Mouse (Mus musculus) thymus, postnatal 10 days (tissue): Measurements from ENCODE around the gene Mapkapk5.

Source experiments
- DNase-seq, 2 experiments: peaks; one replicate each; pipeline ENCODE4 v3.0.0; 2021; ENCODE audit warnings: low spot score in 2 of 2

The Mapkapk5 gene

DNA sequence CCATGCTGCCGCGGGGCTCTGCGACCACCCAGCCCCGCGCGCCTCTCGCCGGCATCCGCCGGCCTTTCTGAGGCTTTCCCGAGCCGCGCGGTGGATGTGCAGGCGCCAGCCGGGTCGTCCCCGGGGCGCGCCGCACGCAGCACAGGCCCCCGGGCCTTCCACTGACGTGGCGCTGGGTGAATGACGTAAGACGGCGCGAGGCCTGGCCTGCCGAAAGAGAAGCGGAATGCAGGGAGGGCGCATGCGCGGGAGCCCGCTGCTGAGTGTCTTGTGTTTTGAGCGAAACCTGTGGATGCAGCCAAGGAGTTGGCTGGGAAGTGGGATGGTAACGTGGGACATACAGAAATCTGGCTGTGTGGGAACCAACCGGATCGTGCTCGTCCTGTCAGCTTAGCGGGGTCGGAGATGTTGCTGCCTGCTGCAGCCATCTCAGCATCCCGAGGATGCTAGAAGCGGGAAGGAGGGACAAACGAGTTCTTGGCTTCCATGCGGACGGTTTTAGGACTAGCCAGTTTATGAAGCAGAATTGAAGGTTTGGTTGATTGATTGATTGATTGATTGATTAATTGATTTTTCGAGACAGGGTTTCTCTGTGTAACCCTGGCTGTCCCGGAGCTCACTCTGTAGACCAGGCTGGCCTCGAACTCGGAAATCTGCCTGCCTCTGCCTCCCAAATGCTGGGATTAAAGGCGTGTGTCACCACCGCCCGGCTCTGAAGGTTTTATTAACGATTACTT lies at the start of gene Mapkapk5:
TSS of gene Mapkapk5 (minus strand) at position 113 of the 737 bp plus-strand sequence.
- DNase-seq = peak; percentile 94 to 97

DNA sequence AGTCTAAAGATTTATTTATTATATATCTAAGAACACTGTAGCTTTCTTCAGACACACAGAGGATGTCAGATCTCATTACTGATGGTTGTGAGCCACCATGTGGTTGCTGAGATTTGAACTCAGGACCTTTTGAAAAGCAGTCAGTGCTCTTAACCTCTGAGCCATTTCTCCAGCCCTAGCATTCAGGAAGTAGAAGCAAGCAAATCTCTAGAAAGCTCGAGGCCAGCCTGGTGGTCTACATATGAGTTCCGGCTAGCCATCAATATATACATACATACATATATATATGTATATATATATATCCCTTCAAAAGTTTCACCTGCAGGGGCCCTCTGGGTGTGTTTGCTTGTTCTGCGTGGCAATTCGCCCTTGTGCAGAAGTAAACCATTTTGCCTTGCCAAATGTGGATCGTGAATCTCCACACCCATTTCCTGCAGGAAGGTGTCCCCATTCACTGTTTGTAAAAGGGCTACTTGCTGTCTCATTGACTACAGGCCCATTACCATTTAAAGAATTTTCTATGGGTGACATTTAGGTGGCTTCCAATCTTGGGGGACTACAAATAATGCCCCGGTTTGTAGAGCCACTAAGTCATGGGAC lies 49.1 kb upstream of the Mapkapk5 start:
- DNase-seq = no peak

DNA sequence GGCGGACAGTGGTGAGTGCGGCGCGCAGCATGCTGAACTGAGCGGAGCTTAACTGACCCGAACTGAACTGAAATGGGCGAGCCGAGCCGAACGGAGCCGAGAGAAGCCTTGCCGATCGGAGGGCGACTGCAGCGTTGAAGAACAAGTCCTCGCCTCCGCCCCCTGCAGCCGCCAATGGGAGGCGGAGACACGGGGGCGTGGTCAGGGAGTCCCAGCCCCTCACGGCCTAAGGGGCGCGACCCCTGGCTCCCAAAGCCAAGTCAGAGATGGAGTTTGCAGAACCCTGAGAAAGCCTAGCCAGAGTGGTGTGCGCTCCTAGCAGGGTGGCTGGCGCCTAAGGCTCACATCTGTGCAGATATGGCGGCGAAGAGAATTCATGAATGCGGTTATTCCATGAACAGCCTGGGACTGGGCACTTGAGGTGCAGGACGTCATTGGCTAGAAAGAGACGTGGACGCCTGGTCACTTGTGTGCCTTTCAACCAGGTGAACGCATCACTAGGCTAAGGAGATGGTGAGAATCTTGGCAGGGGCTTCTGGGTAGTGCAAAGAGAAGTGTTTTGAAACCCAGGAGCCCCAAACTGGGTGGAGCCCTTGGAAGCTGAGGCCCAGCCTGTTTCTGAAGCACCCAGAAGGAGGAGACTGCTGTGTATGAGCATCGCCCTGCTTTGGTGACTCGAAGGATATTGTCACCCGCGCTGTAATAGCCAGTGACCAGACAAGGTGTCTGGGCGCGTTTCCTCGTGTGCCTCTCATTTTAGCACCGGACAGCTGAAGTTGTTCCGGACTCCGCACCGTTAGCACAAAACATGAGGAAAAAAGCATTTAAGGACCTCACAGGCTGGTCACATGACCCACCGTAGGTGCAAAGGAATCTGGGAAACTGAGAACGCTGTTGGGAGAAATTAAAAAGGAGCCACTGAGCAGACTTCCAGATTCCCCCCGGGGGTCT lies 48.0 kb upstream of the Mapkapk5 start, which contains the start of gene Aldh2:
TSS of gene Aldh2 (minus strand) at position 374 of the 951 bp plus-strand sequence.
- peak; percentile 67 to 84 for DNase-seq

DNA sequence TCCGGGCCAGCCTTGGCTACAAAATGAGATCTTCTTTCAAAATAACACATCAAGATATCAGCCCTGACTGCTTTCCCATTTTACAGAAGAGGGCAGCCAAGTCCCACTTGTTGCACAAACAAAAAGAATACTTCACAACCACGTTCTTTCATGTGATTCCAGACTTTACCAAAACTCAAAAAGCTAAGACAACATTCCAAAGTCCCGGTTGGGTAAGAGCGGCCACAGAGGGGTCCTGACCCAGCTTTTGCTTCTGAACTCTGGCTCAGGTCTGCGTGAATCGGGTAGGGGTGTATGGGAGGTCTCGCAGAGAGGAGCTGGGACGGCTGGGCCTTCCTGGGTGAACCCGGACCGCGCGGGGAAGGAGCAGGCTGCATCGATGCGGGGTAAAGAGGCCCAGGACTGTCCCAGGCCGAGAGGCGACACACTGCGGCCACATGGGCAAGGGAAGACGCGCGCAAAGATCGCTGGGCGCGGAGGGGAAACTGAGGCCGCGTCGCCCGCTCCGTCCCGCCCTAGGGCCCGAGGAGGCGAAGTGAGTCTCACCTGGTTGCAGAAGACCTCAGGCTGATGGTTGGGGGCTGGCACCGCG lies 47.2 kb upstream of the Mapkapk5 start:
- DNase-seq = peak; percentile 17 to 23

DNA sequence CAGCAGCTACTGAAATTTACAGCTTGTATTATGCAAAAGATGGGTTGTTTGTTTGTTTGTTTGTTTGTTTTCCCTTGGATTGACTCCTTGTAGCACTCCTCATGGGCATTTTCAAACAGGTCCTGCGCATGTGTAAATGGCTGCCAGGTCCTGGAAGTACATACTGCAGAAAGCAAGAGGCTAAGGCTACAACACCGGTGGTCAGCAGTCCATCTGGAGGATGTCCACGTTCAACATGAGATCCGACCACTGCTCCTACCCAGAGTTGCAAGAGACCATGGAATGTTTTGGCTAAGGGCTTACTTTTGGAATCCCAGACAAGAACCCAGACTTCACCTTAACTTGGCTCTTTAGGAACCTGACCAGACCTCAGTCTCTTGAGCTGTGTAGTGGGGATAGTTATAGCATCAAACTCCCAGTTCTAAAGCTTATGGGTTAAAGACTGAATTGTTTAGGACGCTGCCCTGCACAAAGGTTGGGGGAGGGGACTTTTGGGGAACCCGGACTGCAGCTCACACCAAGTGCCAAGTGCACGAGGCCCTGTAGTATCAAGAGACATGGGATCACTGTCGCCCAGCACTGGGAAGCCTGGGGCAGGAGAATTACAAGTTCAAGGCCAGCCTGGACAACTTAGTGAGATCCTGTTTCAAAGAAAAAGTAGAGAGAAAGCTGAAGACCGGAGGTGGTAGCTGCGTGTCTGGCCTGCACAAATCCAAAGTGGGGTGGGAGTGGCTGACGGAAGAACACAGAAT lies 46.5 kb upstream of the Mapkapk5 start:
- DNase-seq = no peak

DNA sequence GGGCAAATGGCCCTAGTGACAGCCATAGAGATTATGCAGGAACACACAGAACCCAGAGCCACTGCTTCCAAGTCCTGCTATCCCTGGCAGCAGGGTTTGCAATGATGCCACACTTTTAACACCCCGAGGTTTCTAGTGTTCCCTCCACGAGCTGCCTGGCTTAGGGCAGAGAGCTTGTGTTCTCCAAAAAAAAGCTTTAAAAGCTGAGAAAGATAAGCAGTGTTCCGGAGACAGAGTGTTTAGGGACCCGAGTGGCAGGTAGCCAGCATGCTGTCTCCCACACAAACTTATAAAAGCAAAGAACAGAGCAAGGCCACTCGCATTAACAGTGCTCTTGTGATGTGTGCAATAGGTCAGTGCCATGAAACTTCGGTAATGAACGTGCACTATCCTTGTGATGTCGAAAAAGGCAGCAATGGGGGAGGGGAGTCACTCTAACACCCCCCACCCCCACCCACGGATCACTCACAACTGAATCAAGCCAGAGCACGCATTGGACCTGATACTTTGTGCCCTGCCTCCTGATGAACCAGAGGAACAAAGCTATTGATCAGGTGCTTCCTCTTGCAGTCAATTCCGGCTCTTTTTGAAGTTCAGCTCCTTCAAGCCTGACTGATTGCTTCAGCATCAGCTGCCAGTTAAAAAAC lies 45.8 kb upstream of the Mapkapk5 start:
- DNase-seq = no peak

DNA sequence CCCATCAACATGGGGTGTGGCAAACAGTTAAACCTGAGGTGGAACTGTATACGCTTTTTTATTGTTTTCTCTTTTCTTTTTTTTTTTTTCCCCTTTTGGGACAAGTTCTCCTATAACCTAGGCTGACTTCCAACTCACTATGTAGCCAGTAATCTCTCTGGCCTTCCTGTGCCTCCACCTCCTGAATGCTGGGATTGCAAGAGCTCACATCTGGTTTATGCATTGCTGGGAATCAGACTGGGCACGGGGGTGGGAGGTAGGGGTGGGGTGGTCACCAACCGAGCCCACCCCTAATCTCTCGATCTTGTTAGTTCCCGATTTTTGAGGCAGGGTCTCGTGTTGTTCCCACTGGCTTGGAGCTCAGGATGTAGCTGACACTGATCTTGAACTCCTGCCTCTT lies 44.2 kb upstream of the Mapkapk5 start:
- no peak for DNase-seq

DNA sequence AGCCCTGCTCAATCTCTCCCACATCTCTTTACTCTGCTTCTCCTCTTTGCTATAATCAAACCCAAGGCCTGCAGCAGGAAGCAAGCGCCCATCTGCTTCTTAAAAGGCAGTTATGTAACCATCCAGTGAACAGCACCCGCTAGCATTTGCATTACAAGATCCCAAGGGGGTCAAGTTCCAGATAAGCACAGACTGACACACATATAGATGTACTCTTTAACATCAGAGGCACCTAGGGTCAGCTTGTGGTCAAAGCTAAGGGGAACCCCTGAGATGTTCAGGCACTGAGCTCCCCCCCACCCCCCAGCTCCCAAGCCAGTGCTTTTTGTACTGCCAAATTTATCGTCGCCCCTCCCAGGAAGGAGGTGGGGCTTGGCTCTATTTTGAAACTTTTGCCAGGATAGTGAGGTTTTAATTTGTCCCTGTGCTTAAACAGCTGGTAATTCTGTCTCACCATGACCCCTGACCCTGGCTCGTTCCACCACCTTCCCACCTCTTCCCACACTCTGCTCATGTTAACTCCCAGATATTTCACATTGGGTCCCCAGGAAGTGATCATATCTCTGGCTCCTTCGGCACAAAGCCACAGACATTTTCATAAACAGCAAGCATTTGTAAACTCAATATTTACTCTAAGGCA lies 40.8 kb upstream of the Mapkapk5 start:
- DNase-seq = peak in 1 of 2 experiments; percentile 19

DNA sequence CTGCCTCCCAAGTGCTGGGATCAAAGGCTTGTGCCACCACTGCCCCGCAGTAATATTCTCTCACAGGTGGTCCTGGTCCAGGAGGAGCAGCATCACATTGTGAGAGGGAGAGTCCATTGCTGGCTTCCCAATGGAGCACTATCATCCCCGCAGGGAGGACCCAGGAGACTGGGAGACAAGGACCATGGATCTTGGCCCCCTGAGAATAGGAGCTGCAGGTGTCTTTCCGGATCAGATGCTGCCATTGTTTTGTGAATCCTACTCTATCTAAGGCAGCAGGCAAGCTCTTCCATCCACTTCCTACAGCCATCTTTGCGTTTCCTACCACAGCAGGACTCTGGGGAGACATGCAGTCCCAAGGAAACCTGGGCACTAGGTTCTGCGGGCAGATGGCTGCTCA lies 40.0 kb upstream of the Mapkapk5 start:
- DNase-seq = no peak

DNA sequence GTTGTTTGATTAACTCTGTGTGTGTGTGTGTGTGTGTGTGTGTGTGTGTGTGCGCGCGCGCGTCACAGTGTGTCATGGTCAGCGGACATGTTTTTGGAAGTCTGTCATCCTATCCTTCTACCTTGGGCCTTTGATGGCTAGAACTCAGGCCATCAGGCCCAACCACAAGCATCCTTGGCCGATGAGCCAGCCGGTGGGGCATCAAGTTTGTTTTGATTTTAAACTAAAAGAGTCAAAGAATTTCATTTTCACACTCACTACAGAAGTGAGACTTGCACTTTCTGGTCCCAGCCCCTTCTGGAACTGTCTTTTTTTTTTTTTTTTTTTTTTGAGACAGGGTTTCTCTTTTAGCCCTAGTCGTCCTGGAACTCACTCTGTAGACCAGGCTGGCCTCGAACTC lies 39.3 kb upstream of the Mapkapk5 start:
- no peak for DNase-seq

DNA sequence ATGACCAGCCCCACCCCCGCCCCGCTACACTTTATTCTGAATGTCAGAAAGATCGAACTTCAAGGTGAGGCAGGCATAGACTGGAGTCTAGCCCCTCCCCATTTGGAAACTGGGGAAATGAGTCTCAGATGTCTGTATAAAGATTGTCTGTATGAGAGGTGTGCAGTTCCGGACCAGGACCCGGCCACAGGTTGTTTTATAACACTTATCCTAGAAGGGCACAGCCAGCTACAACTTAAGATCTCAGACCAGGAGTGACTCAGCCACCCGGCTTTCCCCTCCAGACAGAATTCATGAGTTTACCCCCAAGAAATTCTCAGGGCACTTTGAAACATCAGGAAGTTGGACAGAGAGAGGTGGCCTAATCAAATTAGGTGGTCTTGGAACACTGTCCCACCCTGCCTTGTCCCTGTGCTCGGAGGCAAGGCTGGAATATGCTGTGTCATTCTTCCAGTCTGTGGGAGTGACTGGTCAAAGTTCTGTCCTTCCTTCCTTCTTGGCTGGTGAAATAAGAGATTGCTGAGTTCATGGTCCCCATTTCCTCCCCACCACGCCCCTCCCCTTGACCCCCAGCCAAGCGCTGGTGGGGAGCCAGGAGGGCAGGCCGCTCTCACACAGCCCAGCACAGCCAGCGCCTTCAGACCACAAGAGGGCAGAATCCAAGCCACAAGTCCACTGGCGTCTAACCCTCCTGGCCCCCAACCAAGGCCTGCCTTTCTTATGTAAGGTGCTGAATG lies 38.2 kb upstream of the Mapkapk5 start:
- DNase-seq = no peak

DNA sequence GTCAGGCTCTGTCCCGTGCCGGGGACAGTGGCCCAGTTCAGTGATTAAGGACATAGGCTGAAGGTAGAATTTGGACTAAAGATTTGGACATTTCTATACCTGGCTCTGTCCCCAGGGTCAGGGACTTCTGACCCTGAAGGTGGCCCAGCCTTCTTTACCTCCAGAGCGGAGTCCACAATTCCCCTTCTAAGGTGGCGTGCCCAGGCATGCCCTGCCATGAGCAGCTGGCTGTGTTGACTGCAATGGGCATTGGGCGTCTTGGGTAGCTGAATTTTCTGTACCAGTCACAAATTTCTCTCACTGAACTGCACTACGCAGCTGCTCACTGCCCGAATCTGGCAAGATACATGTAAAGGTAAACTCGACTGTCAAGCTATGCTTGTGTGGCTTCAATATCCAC lies 36.2 kb upstream of the Mapkapk5 start:
- no peak for DNase-seq

DNA sequence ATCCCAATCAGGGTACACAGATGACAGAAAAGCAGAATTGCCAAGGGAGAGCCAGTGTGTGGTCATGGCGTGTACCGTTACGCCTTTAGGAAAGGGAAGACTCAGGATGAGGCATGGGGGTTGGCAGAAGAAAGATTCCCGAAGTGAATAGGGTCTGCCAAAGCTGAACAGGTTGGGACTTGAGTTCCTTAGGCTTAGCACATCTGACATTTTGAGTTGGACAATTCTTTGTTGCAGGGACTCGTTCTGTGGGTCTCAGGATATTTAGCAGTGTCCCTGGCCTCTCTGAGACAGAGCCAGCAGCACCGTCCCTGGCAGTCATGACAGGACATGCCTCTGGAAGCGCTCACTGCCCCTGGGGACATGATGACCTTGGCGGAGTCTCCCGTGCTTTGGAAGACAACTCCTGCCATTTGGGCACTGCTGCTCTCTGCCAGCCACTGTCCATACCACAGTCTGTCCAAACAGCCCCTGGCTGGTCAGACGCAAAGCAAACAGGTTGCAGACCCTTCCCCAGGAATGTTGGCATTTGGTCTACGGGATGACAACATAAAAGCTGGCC lies 31.3 kb upstream of the Mapkapk5 start:
- no peak for DNase-seq

DNA sequence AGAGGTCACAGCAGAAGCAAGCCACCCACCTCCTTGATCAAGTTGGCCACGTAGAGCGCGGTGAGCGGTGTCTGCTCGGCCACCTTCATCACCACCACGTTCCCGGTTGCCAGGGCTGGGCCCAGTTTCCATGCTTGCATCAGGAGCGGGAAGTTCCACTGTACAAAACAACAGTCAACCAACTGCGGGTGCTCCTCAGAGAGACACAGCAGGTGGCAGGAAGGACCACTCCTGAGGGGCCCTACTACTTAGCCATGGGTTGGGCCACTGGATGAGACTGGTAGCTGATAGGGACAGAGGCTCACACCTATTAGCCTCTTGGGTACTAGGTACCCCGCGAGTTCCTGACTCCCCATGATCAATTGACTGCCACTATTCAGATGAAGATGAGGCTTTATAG lies 30.2 kb upstream of the Mapkapk5 start:
- DNase-seq = no peak

DNA sequence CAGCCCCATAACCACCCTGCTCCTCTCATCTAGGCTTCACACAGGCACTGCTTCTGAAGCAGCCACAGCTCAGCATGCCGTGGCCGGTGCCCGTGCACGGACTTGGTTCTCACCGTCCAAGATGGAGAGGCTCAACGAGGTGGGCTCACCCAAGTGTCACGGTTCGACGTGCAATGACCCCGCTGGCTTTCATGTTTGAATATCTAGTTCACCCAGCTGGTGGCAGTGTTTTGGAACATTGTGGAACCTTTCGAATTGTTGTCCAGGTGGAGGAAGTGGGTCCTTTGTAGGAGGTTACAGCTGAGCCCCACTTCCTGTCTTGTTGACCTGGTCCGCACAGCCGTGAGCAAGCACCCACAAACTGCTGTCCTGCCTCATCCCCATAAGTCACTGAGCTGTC lies 28.4 kb upstream of the Mapkapk5 start:
- DNase-seq = peak; percentile 49 to 55

DNA sequence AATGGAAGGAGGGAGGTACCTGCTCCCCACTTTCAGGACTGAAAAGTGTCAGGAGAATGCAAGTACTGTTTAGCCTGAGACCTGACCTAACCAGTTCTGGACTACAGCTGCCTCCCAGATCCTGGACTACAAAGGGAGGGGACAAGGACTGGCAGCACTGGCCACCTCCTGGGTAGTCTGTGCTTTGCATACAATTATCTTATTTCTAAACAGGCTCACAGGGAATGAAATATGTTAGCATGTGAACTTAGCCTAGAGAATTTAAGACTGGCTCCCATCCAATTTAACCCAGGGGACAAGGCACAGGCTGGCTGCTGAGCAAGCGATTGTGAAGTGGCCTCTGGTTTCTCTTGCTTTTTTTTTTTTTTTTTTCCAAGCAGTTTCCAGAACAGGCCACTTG lies 25.1 kb upstream of the Mapkapk5 start:
- no peak for DNase-seq

DNA sequence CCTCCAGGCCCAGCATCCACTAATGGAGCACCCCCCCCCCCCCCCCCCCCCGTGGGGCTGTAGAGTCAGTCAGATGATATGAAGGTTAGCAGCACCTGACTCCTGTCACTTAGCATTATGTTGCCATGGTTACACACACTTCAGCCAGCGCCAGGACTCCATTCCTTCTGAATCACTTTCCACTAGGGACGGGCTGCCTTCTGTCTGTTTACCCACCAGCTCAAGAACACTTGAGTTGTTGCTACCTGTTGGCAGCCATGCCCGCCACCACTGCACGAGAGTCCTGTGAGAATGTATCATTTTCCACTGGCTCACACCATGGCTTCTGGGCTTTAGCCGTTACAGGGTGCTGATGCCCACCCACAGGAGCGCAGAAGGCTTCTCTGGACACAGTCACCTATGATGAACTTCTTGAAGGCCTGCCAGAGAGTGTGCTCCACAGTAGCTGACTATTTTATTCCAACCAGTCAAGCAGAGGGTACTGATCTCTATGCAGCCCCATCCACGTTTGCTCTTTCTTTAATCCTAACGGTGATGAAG lies 24.2 kb upstream of the Mapkapk5 start:
- DNase-seq = no peak

DNA sequence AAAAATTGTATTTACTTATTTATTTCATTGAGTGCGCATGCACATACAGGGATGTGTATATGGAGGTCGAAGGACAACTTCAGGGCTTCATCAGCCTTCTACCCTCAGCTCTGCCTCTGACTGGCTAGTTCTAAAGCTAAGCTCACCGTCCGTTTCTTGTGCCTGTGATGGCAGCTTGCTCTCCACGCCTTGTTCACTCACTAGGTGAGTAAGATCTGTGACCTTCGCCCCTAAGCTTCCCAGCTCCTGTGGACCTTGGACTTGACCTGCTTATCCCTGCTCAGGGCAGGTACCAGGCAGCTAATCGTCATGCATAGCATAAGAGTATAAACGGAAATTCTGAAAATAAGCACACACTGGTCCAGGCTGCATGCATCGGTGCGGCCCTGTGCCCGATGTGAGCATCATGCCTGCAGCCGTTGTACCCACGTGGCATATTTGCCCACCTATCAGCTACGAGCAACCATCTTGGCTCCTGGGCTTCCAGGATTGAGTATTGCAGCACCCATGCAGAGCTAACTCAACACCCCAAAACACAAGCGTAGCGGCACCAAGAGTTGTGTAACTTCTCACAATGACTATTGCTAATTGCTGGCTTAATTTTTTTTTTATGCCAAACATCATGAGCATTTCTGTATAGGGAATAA lies 20.5 kb upstream of the Mapkapk5 start:
- DNase-seq = no peak
